Mouse (Mus musculus) C2C12 (cell line): Measurements from ENCODE around the gene Meox2.

ENCODE experiments used
- CTCF ChIP-seq: IDR thresholded peaks from one replicate; pipeline ENCODE4 v1.5.1; 2011; ENCODE audit not compliant: control insufficient read depth, insufficient read depth, insufficient read length
- MAX ChIP-seq: IDR thresholded peaks from one replicate; pipeline ENCODE4 v1.6.1; 2011; ENCODE audit warnings: mild to moderate bottlenecking, control low read depth
- MYOG ChIP-seq: IDR thresholded peaks from one replicate; pipeline ENCODE4 v1.6.1; 2011; ENCODE audit not compliant: control insufficient read depth, insufficient read length; ENCODE audit errors: extremely low read depth

DNA sequence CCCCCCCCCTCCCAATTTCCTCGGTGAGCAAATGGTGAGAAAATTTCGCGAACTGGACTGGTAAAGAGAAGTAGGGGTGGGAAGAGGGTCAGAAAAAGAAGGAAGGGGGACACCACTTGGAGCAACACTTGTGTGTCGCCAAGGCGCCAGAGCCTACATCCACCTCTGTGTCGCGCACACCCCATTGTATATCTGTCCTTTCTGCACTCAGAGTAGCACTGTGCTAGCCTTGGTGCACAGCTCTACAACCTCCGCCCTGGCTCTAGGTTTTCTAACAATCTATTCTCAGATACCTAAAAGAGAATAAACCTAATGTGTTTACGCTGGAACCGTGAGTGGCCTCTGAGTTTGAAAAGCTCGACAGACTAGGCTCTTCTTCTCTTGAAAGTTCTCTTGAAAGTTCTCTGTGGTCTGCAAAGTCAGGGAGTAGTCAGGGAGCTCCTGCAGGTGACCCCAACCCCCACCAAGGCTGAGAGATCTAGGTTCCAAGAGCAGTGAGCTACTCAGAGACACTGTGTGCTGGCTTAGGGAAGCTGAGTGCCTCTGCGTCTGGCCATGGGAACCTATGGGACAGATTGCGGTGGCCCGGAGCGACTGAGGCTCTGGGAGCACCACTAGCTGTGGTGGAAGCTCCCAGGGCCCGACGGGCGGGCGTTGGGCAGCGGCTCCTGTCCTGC is 489 bp upstream of the Meox2 start:
- TF ChIP-seq CTCF (no peak), MYOG (no peak), MAX (no peak)
